Mouse (Mus musculus) stomach, postnatal 0 days (tissue): ENCODE results near the gene Atl1.

Experiments
- CTCF ChIP-seq: IDR thresholded peaks from 2 replicates; pipeline ENCODE4 v1.5.1; 2016; ENCODE audit warnings: antibody characterized with exemption, low read depth, mild to moderate bottlenecking, moderate library complexity
- EP300 ChIP-seq: optimal IDR thresholded peaks from 2 replicates; pipeline ENCODE3; 2016; ENCODE audit warnings: antibody characterized with exemption

DNA sequence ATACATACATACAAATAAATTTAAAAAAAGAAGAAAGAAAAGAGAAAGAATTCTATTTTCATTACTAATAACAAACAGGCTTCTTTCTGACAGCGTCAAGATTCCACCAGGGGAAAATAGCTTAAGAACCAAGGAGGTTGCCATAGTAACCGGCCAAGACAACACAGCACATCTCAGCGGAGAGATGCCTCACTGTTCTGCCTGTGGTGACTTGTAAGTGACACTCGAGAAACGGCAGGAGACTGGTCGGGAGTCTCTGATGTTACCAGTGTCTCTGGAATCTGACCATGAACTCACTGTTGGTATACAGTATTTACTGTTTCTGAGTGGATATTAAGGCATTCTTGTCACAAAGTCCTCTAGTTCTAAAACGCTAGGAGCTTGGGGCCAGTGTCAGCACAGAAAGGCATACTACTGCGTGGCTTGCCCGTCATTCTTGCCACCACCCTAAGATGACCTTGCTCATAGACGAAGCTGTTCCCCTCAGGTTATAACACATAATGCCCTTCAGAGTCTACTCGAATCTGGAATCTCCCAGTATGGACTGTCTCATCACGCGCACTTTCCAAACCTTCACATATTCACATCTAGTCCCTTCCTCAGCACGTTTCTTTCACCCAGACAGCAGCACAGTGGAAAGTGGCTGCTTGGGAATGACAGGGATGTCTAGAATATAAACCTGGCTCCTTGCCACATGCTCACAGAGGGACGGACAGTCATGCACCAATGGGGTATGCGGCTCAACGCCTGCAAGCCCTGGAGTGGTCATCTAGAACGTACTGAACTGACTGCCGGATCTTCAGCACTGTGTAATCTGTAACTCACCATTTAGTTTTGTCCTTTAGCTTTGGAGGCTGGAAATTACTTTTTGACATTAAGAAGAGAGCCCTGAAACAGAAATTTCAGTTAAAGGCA is 48.6 kb upstream of the Atl1 start:
- TF ChIP-seq CTCF: no peak
- TF ChIP-seq EP300: no peak
